Mouse (Mus musculus): ENCODE measurements around the gene Ptpn14.

The Ptpn14 gene

GRCm38 (mm10) chr1:189916422-189917125 is 188.5 kb downstream of the Ptpn14 start:
- no peak for DNase-seq

- DNase-seq = no peak
Measured at GRCm38 (mm10) chr1:189917126-189917500, 189.0 kb downstream of the Ptpn14 start.

GRCm38 (mm10) chr1:189919756-189920155 is 191.7 kb downstream of the Ptpn14 start:
- no peak for DNase-seq

- peak; percentile 36 for DNase-seq
Measured at GRCm38 (mm10) chr1:189920701-189921567, 192.9 kb downstream of the Ptpn14 start.

GRCm38 (mm10) chr1:189921568-189921817 is 193.4 kb downstream of the Ptpn14 start:
- DNase-seq = no peak

- peak; percentile 90 for DNase-seq
Measured at GRCm38 (mm10) chr1:189921818-189922592, 193.9 kb downstream of the Ptpn14 start, which contains the start of gene Smyd2. Smyd2 (minus strand) TSS chr1:189922363.

GRCm38 (mm10) chr1:189922721-189923120 is 194.7 kb downstream of the Ptpn14 start:
- DNase-seq = no peak

GRCm38 (mm10) chr1:189923157-189923556 is 195.1 kb downstream of the Ptpn14 start:
- DNase-seq = no peak

- no peak for DNase-seq
Measured at GRCm38 (mm10) chr1:189923871-189924568, 196.0 kb downstream of the Ptpn14 start.

GRCm38 (mm10) chr1:189926279-189926678 is 198.2 kb downstream of the Ptpn14 start:
- DNase-seq = no peak

Data from retina, postnatal 1 day (tissue).